Mouse (Mus musculus) intestine, postnatal 0 days (tissue): ENCODE measurements around the gene Gpat3. TPM values are rescaled to one million over a fixed set of nuclear protein-coding genes. Genes with fewer than 3 reads are reported as not detected.

Source experiments
- ATAC-seq: fragments of 200-750 bp; cut with Nextera tagmentation; 2 replicates; pipeline ENCODE4 v1.8.0; 2017; ENCODE audit warnings: mild to moderate bottlenecking, moderate TSS enrichment, moderate library complexity
- H3K27ac ChIP-seq: fragments of 300-500 bp; sonication (generic); 2 replicates; pipeline ENCODE4 v1.5.1; 2014; ENCODE audit warnings: mild to moderate bottlenecking, low read depth, low read length, moderate library complexity
- H3K27me3 ChIP-seq: fragments of 300-500 bp; sonication (generic); replicated peaks from 2 replicates; pipeline ENCODE4 v1.6.1; 2014; ENCODE audit warnings: low read length, mixed read lengths; ENCODE audit not compliant: control insufficient read depth, insufficient read depth
- H3K36me3 ChIP-seq: fragments of 300-500 bp; sonication (generic); 2 replicates; pipeline ENCODE4 v1.6.1; 2014; ENCODE audit warnings: mild to moderate bottlenecking, moderate library complexity; ENCODE audit not compliant: control insufficient read depth, insufficient read depth
- H3K4me1 ChIP-seq: fragments of 300-500 bp; sonication (generic); replicated peaks from 2 replicates; pipeline ENCODE4 v1.6.1; 2014; ENCODE audit warnings: antibody characterized with exemption, low read length, mixed read lengths; ENCODE audit not compliant: control insufficient read depth, insufficient read depth
- H3K4me2 ChIP-seq: fragments of 300-500 bp; sonication (generic); replicated peaks from 2 replicates; pipeline ENCODE4 v1.6.1; 2014; ENCODE audit warnings: low read depth, mild to moderate bottlenecking, moderate library complexity
- H3K4me3 ChIP-seq: fragments of 300-500 bp; sonication (generic); 2 replicates; pipeline ENCODE4 v1.5.1; 2014; ENCODE audit warnings: low read depth, low read length
- H3K9ac ChIP-seq: fragments of 300-500 bp; sonication (generic); 2 replicates; pipeline ENCODE4 v1.6.1; 2014; ENCODE audit warnings: mild to moderate bottlenecking, low read depth, low read length
- H3K9me3 ChIP-seq: fragments of 300-500 bp; sonication (generic); 2 replicates; pipeline ENCODE4 v1.6.1; 2016; ENCODE audit warnings: mixed run types; ENCODE audit not compliant: control insufficient read depth
- CTCF ChIP-seq: sonication (generic); IDR thresholded peaks from 2 replicates; pipeline ENCODE4 v1.5.1; 2016; ENCODE audit warnings: low read depth, mild to moderate bottlenecking, control low read depth, antibody characterized with exemption, moderate library complexity
- WGBS: fragments of 180-500 bp; shearing (Covaris S2); extraction: QIAGEN DNeasy Blood & Tissue Kit; methylation state at CpG from one replicate; pipeline ENCODE4 v1.1.7; 2014; 5-methylcytosine and 5-hydroxymethylcytosine counted together
- polyA plus RNA-seq: library from polyadenylated mRNA; unstranded; fragments of >200 nt; fragmentation: Nextera tagmentation; extraction: Ambion mirVana; gene quantifications from 2 replicates; pipeline ENCODE4 v1.2.1, GENCODE M21; 2015

Gene Gpat3
- polyA plus RNA-seq, 1 experiment from 2014 or later, result 41.7 TPM

DNA sequence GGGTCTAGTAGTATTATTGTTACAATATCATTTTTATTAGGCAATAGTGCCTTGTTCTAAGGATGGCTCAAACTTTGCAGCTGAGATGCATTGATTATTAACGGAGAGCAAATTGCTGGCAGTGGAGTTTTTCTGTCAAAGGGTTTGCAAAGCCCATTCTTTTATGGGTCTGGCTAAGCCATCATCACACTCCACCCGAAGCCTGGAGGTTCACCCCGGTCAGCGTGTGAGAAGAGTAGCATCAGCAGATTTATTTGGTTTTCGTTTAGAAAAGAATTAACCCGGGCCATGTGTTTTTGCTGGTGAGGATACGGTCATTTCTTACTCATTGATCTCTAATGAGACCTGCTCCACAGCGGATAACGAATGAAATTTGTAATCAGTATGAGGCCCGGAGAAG is 99.8 kb downstream of the Gpat3 start:
- WGBS, result 62% methylated on average over 10 of the region's 10 CpGs
- no peak overlapping the region for H3K4me2 ChIP-seq
- no peak for ATAC-seq
- no peak overlapping the region for H3K9ac ChIP-seq
- no peak overlapping the region for H3K27ac ChIP-seq
- no peaks in the 10 kb centered on the region for H3K9me3 ChIP-seq
- no peak overlapping the region for H3K4me3 ChIP-seq
- no peak for TF ChIP-seq CTCF
- H3K27me3 ChIP-seq, result no peaks in the 10 kb centered on the region
- no peaks in the 10 kb centered on the region for H3K4me1 ChIP-seq
- no peaks in the 10 kb centered on the region for H3K36me3 ChIP-seq

Other genes with a start within 250 kb of the Gpat3 start
- 30.8 and 32.4 TPM in 2 replicates for gene Coq2, start 170.6 kb upstream of the Gpat3 start, polyA plus RNA-seq
- 0.82 and 1.0 TPM in 2 replicates for gene Hpse, start 126.0 kb upstream of the Gpat3 start, polyA plus RNA-seq
- gene Helq, start 47.1 kb upstream of the Gpat3 start, polyA plus RNA-seq, result 6.7 and 7.4 TPM in 2 replicates
- 195 and 203 TPM in 2 replicates for gene Mrps18c, start 47.1 kb upstream of the Gpat3 start, polyA plus RNA-seq
- 10.6 and 12.5 TPM in 2 replicates for gene Abraxas1, start 24.7 kb upstream of the Gpat3 start, polyA plus RNA-seq